Mouse (Mus musculus) Patski (cell line): ENCODE results near the gene Pla2g6. TPM values are rescaled to one million over a fixed set of nuclear protein-coding genes. Genes with fewer than 3 reads are reported as not detected.

Experiments
- ATAC-seq: fragments of 100-300 bp; one replicate; pipeline ENCODE4 v1.8.0; 2021
- CTCF ChIA-PET: fragments of 350-600 bp; sonication (Branson Sonifier 250); formaldehyde crosslinking; loops from one replicate; lab custom pipeline; 2022; ENCODE audit warnings: inconsistent platforms; lab: Charles Lee
- POLR2A ChIA-PET: fragments of 350-600 bp; sonication (Branson Sonifier 250); formaldehyde crosslinking; loops from one replicate; lab custom pipeline; 2022; ENCODE audit warnings: antibody characterized with exemption, inconsistent platforms; lab: Charles Lee
- DNase-seq: peaks from one replicate; pipeline ENCODE4 v3.0.0-alpha.2; 2011; ENCODE audit warnings: low read depth, low spot score
- H3K27me3 ChIP-seq: fragments of 371-371 bp; one replicate; pipeline ENCODE4 v1.5.1; 2021
- CTCF ChIP-seq: fragments of 100-300 bp; IDR thresholded peaks from one replicate; pipeline ENCODE4 v1.5.1; 2021
- in situ Hi-C: fragments of 300-500 bp; cut with MboI; formaldehyde crosslinking; loops from 3 replicates; pipeline ENCODE4 v1.11.1; 2018; ENCODE audit warnings: low pct_unique_long_range_greater_than_20kb, mixed read lengths
- polyA plus RNA-seq: library from polyadenylated mRNA; unstranded; gene quantifications from one replicate; pipeline ENCODE4 v1.2.3, GENCODE M21; 2021

Gene Pla2g6
- polyA plus RNA-seq, 1 experiment from 2014 or later = 32.8 TPM

GRCm38 (mm10) chr15:79262786-79263309 lies 65.3 kb downstream of the Pla2g6 start:
- in situ Hi-C loops = no loop called here
- POLR2A ChIA-PET = interaction anchor here (1.8 kb wide), 1 partner anchor 19 kb away, joined by 6 read pairs; no protein-coding TSS in a partner anchor
- no peak for TF ChIP-seq CTCF
- DNase-seq (no peak), ATAC-seq (no peak)
- CTCF ChIA-PET = interaction anchor here (1.4 kb wide), 1 partner anchor 19 kb away, joined by 3 read pairs; no protein-coding TSS in a partner anchor
- H3K27me3 ChIP-seq = no peaks in the 10 kb centered on the region

DNA sequence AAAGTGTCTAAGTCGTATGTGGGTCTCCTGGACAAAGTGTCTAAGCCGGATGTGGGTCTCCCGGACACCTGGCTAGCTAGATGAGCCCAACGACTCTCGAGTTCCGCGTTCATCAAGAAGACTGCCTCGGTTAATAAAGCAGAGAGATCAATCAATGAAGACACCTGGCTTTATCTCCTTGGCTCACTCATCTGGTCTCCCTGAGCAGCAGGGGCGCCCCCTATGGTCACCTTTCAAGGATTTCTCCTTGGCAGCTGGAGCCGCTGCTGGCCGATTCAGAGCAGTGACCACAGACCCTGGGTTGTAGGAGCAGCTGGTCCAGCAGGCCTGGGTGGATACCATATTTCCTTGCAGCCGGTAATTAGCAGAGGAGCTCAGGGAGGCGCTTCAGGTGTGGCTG lies 65.8 kb downstream of the Pla2g6 start:
- no peak for DNase-seq
- CTCF ChIA-PET = interaction anchor here (1.4 kb wide), 1 partner anchor 19 kb away, joined by 3 read pairs; no protein-coding TSS in a partner anchor
- H3K27me3 ChIP-seq = no peaks in the 10 kb centered on the region
- in situ Hi-C loops = no loop called here
- POLR2A ChIA-PET = interaction anchor here (0.7 kb wide), 1 partner anchor 16 kb away, joined by 3 read pairs; no protein-coding TSS in a partner anchor
- no peak for ATAC-seq
- TF ChIP-seq CTCF = no peak

- ATAC-seq = no peak
- in situ Hi-C loops = no loop called here
- POLR2A ChIA-PET = interaction anchor here (0.7 kb wide), 1 partner anchor 16 kb away, joined by 3 read pairs; no protein-coding TSS in a partner anchor
- no peak for DNase-seq
- H3K27me3 ChIP-seq = no peaks in the 10 kb centered on the region
- CTCF ChIA-PET = no interaction called here
- no peak for TF ChIP-seq CTCF
Measured at GRCm38 (mm10) chr15:79261757-79262156, 66.4 kb downstream of the Pla2g6 start.

DNA sequence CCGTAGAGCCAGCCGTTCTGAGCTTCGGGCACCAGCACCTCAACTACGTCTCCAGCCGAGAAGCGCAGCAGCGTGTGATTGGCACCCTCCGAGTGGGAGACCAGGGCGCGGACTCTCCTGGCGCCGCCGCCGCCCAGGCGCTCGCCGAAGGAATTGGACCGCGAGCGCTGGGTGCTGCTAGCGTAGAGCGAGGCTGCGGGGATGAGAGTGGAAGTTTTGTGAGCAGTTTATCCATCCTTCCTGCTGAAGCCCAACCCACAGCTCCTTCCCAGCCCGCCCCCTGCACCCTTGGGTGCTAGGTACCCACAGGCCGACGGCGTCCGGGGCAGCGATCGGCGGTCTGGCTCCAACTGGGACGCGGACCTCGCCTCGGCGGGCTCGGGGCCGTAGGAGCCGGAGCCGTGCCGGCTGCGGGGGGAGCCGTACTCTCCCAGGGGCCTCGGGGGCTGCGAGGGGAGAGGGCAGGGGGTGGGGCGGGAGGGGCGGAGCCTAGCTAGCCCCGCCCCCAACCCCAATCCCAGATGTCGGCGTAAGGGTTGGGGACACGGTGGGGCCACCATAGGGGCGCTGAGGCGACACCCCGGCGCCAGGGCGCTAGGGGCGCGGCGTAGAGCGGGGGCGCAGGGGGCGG lies 67.0 kb downstream of the Pla2g6 start:
- ChIA-PET POLR2A (interaction anchor here (0.7 kb wide), 1 partner anchor 24 kb away, joined by 3 read pairs; the partner anchor contains the start of gene Baiap2l2), CTCF (no interaction called here)
- no peaks in the 10 kb centered on the region for H3K27me3 ChIP-seq

GRCm38 (mm10) chr15:79258521-79258920 lies 69.7 kb downstream of the Pla2g6 start:
- ATAC-seq = no peak
- no peak for TF ChIP-seq CTCF
- ChIA-PET POLR2A (no interaction called here), CTCF (no interaction called here)
- in situ Hi-C loops = no loop called here
- DNase-seq = no peak
- H3K27me3 ChIP-seq = no peaks in the 10 kb centered on the region

More for the DNA sequence above, 67.0 kb downstream of the Pla2g6 start:
- DNase-seq (no peak), ATAC-seq (no peak)
- in situ Hi-C loops = no loop called here
- no peak for TF ChIP-seq CTCF

DNA sequence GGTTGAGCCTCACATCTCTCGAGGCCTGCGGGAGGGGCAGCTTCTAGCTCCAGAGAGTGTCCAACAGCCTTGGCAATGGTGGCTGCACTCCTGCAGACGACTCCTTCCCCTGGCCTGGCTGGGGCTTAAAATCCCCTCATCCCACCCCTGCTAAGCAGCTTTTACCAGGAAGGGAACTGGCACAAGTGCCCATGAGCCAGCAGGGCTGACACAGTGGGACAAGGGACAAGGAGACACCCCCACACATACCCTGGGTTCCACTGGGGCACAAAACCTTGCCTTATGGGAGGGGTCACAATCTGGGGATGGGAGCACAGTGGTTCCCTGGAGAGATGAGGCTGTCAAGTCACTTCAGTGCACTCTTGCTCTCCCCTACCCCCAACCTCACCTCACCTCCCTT lies 73.5 kb downstream of the Pla2g6 start, which contains the start of gene Slc16a8:
Gene Slc16a8 (minus strand): TSS at position 101 of the 400 bp plus-strand sequence.
- DNase-seq = no peak
- no peak for TF ChIP-seq CTCF
- in situ Hi-C loops = no loop called here
- ATAC-seq = no peak
- POLR2A ChIA-PET = no interaction called here
- CTCF ChIA-PET = no interaction called here
- no peaks in the 10 kb centered on the region for H3K27me3 ChIP-seq

GRCm38 (mm10) chr15:79252580-79252979 lies 75.6 kb downstream of the Pla2g6 start:
- ChIA-PET CTCF (interaction anchor here (1.5 kb wide), 1 partner anchor 12 kb away, joined by 3 read pairs; no protein-coding TSS in a partner anchor), POLR2A (interaction anchor here (0.9 kb wide), 1 partner anchor 23 kb away, joined by 3 read pairs; no protein-coding TSS in a partner anchor)
- no peak for TF ChIP-seq CTCF
- no peaks in the 10 kb centered on the region for H3K27me3 ChIP-seq
- DNase-seq (no peak), ATAC-seq (no peak)
- in situ Hi-C loops = no loop called here

- DNase-seq (no peak), ATAC-seq (no peak)
- no peak for TF ChIP-seq CTCF
- H3K27me3 ChIP-seq = no peaks in the 10 kb centered on the region
- in situ Hi-C loops = no loop called here
- CTCF ChIA-PET = interaction anchor here (1.5 kb wide), 1 partner anchor 12 kb away, joined by 3 read pairs; no protein-coding TSS in a partner anchor
- POLR2A ChIA-PET = interaction anchor here (0.6 kb wide), 1 partner anchor 48 kb away, joined by 5 read pairs; no protein-coding TSS in a partner anchor
Measured at GRCm38 (mm10) chr15:79251781-79252491, 76.3 kb downstream of the Pla2g6 start.

GRCm38 (mm10) chr15:79251168-79251567 lies 77.0 kb downstream of the Pla2g6 start:
- CTCF ChIA-PET = no interaction called here
- ATAC-seq (no peak), DNase-seq (no peak)
- H3K27me3 ChIP-seq = no peaks in the 10 kb centered on the region
- no peak for TF ChIP-seq CTCF
- POLR2A ChIA-PET = no interaction called here
- in situ Hi-C loops = no loop called here

DNA sequence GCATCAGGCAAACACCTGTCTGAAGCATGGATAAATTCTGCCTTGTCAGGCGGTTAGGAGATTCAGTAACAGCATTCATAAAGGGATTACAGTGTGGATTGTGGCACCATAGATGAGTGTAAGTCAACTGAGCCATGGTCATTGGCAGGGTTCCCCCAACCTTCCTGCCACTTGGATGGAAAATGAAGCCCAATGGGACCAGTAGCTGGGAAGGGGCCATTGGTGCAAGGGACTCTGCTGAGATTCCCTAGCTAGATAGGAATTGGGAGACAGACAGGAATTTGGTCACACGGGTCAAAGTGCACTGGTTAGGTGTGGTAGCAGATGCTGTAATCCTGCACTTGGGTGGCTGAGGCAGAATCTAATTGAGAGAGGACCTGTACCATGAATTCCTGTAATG lies 78.0 kb downstream of the Pla2g6 start:
- DNase-seq (no peak), ATAC-seq (no peak)
- in situ Hi-C loops = no loop called here
- no peaks in the 10 kb centered on the region for H3K27me3 ChIP-seq
- ChIA-PET POLR2A (interaction anchor here (0.6 kb wide), 1 partner anchor 268 kb away, joined by 4 read pairs; no protein-coding TSS in a partner anchor), CTCF (no interaction called here)
- TF ChIP-seq CTCF = no peak
